Mouse (Mus musculus) layer of hippocampus, postnatal 10 days (tissue): Measurements from ENCODE around the gene Gm10382. TPM values are rescaled to one million over a fixed set of nuclear protein-coding genes. Genes with fewer than 3 reads are reported as not detected.

Source experiments
- DNase-seq, 2 experiments: peaks; one replicate each; pipeline ENCODE4 v3.0.0; 2021; ENCODE audit warnings: low spot score in 2 of 2
- long read RNA-seq: library from polyadenylated mRNA; stranded (forward); transcript quantifications from one replicate; pipeline ENCODE4 v2.0.0, GENCODE M21; 2023
- total RNA-seq, 2 experiments: library from RNA; stranded (reverse); gene quantifications; 2 replicates each; pipeline ENCODE4 v1.2.3; 2021

The Gm10382 gene
- under 1 TPM in 1 of 2 experiments, not detected in 1; 0.27 TPM for total RNA-seq
- long read RNA-seq: 0 reads

DNA sequence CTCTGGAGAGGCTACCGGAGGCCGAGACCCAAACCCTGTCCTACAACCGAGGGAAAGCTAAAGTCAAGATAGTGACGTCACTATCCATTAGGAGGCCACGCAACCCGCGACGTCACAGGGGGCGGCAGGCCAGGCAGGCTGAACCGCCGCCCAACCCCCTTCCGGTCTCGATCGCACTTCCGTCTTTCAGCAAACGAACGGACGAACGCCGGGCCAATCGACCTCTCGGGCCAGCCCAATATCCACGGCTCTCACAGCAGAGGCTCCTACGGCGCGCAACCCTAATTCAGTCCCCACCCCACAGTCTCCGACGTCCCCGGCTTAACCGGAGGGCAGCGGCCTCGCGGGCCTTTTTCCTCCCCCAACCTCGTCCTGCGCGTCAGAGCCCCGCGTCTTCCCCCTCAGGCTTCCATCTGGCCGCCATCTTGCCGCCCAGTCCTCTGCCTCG lies at the start of gene Gm10382:
Gene Gm10382 (plus strand): TSS at position 192 of the 448 bp plus-strand sequence.
- DNase-seq: peak; percentile 80 to 83

DNA sequence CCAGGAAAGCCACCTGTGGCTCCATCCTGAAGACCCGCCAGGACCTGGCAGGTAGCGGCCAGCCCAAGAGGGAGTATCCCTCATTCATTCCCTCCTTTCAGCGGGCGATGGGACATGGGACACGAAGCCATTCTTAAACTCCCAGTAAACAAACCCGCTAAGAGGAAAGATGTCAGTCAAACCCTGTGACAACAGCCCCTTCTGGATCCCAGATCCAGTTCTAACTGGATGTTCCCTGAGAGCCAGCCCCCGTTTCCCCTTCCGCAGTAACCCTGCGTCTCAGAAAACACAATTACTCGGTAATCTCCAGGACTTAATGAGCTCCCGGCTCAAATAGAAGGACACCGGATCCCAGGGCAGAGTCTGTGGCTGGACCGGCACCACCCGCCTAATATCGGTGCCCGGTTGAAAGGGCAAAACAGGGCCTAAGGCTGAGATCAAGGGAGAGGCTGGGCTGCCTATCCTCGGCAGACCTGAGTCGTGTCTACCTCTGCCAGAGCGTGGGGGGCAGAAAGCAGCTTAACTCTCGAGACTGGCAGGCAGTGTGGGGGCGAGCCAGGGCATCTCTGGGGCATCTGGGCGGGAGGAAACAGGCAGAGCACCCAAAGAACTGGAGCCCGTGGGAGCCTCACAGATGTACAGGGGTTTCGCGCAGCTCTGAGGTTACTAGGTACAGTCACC lies 49.1 kb upstream of the Gm10382 start:
- DNase-seq: peak; percentile 40 to 46

DNA sequence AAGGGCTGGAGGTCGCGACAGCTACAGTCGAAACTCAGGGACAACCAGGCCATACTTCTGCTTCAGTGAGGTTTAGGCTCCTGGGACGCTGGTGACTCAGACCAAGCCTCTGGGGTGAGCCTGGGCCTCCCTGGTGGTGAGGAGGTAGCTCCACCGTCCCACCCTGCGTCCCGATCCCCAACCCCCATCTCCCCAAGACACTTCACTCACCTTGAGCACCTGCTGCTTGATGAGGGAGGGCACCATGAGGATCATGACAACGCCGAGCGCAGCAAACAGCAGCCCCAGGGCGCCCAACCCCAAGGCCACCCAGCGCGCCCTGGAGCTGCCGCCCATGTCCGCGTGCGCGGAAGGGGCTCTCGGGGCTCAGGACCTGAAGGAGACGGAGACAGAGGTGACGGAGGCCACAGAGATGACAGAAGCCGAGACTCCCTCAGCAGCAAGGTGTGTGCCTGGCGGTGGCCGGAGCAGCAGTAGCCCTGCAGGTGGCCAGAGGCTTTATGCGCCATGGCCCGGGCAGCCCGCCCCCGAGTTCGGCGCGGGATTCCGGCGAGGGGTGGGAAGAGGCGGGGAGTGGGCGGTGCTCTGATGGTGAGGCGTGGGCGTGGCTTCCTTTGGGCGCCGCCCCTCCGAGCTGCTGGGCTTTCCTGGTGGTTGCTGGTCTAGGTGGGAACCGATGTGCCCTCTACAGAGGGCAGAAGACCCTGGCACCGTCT lies 48.4 kb upstream of the Gm10382 start, which contains the start of gene Scarb1:
Gene Scarb1 (minus strand): TSS at position 548 of the 716 bp plus-strand sequence.
- peak; percentile 86 to 91 for DNase-seq

DNA sequence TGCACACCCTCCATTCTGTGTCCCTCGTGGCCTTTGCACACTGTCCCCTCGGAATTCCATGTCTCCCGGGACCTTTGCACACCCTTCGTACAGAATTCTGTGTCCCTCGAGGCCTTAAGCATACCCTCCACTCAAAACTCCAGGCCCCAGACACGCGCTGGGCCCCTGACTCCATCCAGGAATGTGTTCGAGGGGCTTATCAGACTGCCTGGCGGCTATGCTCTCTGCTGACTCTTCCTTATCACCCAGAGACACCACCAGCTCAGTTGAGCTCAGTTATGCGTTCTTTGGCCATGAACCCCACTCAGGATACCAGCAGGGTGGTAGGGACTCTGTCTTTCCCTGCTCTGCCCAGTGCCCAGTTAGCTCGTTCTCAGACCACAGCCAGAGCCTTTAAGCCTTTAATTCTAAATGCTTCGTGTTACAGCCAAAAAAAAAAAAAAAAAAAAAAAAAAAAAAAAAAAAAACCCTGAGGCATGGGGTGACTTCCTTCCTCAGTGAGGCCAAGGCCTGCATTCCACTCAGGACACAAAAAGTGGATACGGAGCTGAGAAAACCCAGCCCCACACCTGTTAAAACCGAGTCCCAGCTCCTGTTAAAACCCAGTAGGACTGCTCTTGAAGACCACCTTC lies 47.5 kb upstream of the Gm10382 start:
- DNase-seq: no peak

DNA sequence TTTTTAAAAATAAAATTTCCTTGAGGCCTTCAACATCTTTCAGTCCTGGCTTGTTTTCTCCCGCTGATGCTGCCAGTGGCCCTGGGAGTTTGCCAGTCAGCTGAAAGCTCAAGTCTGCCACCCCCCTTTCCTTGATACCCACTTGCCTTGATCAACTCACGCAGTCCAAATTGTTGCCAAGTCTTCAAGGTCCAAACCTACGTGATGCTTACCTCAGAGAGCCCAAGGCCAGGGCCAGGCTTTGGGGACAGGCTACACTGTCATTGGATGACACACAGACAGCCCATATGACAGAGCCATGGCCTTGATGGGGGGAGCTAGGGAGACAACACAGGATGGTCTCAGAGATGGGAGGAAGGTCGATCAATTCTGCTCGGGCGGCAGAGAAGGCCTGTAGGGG lies 44.8 kb upstream of the Gm10382 start:
- no peak for DNase-seq

DNA sequence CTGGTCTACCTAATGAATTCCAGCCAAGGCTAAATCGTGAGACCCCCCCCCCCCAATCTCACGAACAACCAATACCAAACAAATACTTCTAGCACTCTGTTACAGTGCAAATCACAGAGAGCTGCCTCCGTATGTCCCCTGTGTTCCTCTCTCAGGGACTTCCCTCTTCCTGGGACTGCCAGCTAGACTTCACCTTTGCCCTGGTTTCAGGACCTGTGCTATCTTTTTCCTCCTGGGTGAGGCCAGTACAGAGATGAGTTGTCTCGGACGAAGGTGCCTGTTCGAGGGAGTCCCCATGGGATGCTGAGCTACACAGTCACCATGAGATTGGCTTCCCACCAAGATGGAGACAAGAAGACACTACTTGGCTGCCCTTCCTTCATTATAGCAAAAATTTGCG lies 41.1 kb upstream of the Gm10382 start:
- DNase-seq: no peak

DNA sequence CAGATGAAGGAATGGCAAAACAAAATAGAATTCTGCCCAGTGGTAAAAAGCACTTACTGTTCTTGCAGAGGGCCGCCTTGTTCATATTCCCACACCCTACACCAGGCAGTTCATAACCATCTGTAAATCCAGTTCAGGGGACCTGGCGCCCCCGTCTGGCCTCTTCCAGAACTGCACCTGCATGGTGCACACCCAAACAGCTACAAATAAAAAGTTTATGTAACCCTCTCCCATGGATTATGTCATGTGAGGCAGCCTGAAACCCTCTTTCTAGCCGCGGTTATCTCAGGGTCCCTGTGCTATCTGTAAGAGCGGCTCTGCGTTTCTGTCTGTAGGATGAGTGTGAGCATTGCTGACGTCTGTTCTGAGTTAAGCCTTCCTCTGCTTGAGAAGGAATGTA lies 40.6 kb upstream of the Gm10382 start:
- peak; percentile 60 to 65 for DNase-seq

DNA sequence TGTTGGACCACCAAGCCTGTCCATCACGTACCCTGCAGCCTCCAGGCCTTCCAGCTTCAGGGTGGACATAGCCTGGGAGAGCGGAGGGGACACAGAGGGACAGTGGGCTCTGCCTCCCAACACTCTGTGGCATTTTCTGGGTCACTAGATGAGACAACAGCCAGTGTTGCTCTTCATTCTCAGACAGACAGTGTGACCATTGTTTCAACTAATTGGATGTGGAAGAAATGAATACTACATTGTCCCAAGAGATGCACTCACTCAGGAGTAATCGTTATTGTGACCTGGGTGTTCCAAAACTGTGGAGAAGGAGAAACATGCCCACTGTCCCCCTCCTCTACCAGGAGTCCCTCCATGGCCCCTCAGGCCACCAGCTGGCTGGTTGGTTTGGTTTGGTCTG lies 39.7 kb upstream of the Gm10382 start:
- DNase-seq: no peak

DNA sequence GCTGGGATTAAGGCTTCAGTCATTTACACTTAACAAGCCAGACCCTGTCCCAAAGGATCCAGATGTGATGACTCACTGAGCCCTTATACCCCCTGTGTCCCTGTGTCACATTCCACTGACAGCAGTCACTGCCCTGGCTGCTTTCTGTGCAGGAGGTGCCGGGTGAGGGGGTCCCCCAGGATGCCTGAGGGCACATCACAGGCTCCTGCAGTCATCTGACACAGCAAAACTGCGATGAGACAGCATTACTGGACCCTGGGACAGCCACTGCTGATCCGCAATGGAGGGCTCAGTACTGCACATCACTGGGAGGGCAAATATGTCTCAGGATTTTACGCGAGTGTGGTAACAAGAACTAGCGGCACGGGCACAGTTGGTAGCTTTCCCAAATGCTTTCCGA lies 38.1 kb upstream of the Gm10382 start:
- no peak for DNase-seq

DNA sequence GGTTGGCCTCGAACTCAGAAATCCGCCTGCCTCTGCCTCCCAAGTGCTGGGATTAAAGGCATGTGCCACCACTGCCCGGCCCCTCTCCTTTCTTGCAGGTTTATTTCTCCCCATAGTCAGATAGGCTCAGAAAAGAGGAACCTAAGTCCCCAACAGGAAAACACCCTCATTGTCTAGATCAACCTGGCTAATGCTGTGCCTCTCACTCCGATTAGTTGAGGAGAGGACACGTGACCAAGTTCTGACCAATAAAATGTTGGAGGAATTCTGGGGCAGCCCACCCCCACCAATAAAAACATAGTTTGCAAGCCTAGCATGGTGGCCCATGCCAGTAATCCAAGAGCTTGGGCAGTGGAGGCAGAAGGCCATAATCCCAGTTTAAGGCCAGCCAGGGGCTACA lies 37.2 kb upstream of the Gm10382 start:
- no peak for DNase-seq

DNA sequence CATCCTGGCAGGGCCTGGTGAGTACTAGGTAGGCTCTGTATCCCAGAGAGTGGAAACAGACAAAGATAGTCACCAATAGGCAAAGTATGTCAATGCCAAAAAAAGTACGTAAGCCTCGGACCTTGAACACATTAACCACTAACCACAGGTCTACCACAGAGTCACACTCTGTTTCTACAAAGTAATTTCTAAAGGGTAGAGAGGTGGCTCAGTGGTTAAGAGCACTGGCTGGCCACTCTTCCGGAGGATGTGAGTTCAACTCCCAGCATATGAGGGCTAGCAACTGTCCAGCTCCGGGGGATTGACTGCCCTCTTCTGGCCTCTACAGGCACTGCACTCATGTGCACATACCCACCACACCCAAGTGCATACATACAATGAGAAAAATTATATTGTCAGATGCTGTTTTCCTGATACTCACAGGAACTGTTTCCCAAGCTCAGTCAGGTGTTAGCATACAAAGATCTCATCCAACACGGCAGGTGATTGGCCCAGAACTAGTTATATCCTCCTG lies 36.3 kb upstream of the Gm10382 start:
- no peak for DNase-seq

DNA sequence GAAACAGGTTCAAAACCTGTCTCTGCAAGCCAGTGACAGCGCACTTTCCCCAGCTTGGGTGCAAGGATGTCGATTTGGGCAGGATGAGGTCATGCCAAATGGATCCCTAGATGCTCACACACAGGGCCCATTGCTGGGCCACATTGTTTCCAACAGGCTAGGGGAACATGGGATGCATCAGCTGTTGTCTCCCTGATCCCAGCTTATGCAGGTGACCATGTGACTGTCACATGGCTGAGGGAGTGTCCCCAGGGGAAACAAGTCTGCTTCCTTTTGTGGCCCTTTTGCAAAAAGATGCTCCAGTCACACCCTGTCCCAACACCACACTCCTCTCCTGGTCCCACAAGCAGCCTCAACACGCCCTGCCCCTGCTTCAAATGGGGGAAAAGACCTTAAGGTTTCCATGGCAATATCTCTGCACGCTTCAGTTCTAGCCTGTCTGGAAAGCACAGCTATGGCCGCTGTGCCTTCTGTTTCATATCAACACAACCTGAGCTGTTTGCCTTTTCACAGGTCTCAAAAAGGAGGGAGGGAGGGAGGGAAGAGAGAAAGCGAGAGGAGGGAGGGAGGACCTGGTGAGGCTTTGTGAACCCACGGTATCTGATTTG lies 34.1 kb upstream of the Gm10382 start:
- no peak for DNase-seq

DNA sequence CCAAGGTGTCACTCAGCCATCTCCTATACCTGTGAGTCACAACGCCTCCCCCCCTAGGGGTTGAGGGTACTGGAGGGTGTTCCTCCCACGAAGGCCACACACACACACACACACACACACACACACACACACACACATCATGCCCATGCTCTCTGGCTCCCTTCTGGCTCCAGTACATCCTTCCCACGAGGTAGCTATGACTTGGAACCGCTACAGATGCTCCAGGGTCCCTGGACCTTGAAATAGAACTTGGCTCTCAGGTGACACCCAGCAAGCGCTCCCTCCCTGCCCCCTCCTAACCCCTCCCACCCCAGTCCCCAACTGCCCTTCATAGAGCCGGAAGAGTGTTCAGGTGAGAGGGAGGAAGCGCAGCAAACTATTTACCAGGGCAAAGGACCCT lies 33.5 kb upstream of the Gm10382 start:
- no peak for DNase-seq

DNA sequence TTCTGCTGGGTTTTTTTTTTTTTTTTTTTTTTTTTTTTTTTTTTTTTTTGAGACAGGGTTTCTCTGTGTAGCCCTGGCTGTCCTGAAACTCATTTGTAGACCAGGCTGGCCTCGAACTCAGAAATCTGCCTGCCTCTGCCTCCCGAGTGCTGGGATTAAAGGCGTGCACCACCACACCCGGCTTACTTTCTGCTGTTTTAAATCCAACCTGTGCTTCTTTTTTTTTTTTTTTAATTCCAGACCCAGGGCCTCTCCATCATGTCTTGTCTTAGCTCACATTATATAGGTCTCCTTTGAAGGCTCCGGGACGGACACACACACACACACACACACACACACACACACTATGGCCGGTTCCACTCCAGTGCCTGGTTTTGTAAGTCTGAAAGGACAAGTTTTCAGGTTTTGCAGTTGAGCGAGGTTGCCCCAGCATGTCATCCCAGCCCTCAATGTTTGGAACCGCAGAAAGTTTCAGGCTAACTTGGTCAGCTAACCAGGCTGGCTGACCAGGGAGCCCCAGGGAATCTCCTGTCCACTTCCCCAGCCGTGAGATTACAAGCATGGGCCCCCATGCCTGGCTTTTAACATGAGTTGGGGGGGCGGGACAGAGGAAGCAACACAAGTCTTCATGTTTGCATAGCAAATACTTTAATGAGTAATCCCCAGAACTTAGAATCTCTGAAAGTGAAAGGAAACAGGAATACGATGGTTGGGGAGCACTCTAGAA lies 31.4 kb upstream of the Gm10382 start:
- no peak for DNase-seq

DNA sequence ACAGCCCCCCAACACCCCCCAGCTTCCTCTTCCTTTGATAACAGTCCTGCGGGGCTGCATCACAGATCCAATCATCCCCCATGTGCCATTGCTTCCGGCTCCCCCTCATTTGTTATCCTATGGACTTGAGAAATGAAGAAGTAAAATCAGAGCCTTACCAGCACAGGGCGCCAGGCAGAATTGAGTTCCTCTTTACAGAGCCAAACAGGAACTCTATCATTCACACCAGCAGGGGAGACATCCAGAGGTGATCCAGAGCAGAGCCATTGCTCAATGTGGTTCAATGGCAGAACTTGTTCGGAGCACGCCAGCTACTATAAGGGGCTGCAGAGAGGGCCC lies 30.9 kb upstream of the Gm10382 start:
- no peak for DNase-seq

DNA sequence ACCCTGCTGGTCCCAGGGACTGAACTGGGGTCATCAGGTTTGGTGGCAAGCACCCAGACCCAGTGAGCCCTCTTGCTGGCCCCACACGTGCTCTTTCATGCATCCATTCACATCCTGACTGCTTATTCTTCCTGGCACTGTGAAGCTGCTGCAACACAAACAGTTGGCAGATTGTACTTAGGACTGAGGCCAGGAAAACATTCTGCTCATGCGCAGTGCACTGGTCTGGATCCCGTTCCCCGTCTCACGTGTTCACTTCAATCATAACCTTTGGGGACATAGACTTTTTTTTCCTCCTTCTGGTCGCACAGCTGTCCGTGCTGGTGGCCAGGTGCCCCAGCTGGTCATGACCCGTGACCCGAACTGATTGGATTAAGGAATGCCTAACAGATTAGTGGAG lies 28.6 kb upstream of the Gm10382 start:
- peak; percentile 47 to 60 for DNase-seq

DNA sequence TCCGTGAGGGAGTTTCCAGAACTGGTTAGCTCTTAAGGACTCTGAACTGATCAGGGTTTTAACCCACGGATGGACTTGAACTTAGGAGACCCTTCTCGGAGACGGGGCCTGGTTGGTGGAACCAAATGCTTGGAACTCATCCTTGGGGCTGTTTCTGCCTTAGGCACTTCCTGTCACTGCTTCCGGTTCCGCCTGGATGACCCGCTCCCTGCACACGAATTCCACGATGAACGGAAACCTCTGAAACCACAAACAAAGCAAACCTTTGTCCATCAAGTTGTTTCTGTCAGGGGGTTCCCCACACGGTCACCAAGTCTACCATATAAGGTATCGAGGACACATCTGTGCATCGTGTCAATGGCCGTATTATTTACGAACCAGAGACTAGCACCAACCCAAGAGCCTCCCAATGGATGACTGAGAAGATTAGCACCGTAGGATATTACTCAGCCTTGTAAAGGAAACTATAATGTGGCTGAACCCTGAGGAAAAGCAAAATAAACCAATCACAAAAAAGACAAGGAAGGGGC lies 28.1 kb upstream of the Gm10382 start:
- DNase-seq: no peak

DNA sequence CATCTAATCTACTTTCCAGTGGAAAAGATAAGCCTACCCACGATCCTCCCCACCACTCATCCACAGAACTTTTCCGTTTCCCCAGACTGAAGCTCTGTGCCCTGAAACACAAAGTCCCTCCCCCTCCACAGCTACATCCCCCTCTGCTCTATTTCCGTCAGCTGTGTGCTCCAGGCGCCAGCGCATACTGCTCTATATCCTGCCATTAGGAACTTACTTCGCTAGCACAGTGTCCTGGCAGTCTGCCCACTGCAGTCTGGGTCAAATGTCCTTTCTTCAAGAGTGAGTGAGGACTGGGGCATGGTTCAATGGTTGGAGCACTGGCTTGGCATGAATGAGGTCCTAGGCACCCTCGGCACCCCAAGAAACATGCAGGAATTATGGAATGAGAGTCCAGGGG lies 25.2 kb upstream of the Gm10382 start:
- DNase-seq: peak in 1 of 2 experiments; percentile 37

DNA sequence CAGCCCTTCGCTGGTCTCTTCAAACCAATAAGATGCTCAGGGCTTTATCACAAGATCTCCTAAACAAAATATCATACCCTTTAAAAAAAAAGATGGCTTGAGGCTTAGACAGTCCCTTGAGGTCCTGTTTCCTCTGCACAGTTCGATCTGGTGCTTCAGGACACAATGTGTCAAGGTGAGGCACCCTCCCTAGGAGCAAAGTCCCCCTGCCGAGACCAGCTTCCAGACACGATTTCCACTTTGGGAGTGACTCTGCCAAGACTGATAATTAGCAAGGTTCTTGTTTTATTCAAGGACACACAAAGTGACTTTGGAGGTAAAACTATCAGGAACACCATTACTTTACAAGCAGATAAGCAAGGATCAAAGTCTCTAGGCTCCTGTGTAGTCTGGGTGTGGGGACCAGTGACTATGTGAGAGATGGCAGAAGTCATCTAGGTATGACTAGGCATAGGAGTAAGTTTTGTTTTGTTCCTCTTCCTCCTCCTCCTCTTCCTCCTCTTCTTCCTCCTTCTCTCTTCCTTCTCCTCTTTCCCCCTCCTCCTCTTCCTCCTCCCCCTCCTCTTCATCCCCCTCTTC lies 24.2 kb upstream of the Gm10382 start:
- DNase-seq: no peak

DNA sequence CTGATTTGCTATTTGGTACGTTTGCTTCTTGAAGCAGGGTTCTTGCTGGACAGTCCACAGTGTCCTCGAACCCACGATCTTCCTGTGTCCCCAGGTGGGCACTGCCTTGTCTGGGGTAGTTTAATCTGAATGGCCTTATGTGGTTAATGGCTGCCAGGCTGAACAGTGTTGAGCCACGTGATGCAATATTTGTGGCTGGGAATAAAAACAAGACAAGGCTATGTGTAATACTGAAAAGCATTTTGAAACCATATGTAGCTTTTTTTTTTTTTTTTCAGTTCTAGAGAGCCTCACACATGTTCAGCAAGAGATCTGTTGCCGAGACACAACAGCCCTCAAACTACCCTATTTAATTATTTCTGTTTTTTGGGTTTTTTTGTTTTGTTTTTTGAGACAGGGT lies 21.0 kb upstream of the Gm10382 start:
- DNase-seq: no peak
